Mouse (Mus musculus): ENCODE results near the gene Snai1. TPM values are rescaled to one million over a fixed set of nuclear protein-coding genes. Genes with fewer than 3 reads are reported as not detected.

Snai1 gene
- total and polyA plus RNA-seq, 3 experiments: 0.19 to 0.74 TPM; not detected in 1

DNA sequence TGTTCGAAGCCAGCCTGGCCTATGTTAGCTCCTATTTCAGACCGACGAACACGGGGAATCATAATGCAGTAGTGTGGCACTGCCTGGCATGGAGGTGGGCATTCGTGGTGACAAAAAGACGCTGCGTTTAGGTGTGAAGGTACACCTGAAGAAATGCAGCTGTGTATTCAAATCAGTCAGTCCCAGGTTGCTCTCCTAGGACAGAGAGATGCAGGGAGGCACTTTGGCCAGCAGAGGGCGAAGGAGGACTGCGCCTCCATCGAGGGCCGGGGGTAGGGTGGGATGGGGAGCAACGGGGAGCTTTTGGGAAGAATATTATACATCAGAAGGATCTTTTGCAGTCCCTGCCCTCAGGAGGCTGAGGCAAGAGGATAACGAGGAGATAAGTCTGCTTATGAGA is 5.9 kb upstream of the Snai1 start:
- no peaks in the 10 kb centered on the region for H3K27me3 ChIP-seq (ENCODE audit: control insufficient read depth in 1 of 2, insufficient read depth in 2 of 2, low read length in 2 of 2)
- DNase-seq (ENCODE audit: low read depth, low spot score): peak; percentile 54
- no peak overlapping the region for H3K4me3 ChIP-seq (ENCODE audit: control insufficient read depth in 1 of 2, insufficient read depth in 1 of 2, low read depth in 2 of 2, low read length in 2 of 2)
- no peak overlapping the region for H3K9ac ChIP-seq (ENCODE audit: control insufficient read depth, low read depth, low read length, poor library complexity, severe bottlenecking)
- H3K79me2 ChIP-seq (ENCODE audit: control insufficient read depth, insufficient read depth, low read length, poor library complexity): no peaks in the 10 kb centered on the region
- peaks cover 0 to 17% of the 10 kb centered on the region in 2 experiments; a peak in 2 of 4 replicates for H3K36me3 ChIP-seq (ENCODE audit: control insufficient read depth in 1 of 2, insufficient read depth in 2 of 2, low read length in 2 of 2)
- TF ChIP-seq ZNF384 (IDR thresholded peaks at IDR 0.05; ENCODE audit: low read depth, low read length) (no peak), JUND (IDR thresholded peaks at IDR 0.05; ENCODE audit: low read depth, low read length) (no peak), ELF1 (IDR thresholded peaks at IDR 0.05; ENCODE audit: low read depth, low read length) (no peak), SMC3 (IDR thresholded peaks at IDR 0.05; ENCODE audit: low read depth, low read length) (peak; percentile 87), TAL1 (IDR thresholded peaks at IDR 0.05; ENCODE audit: low read length) (no peak), POLR2AphosphoS2 (IDR thresholded peaks at IDR 0.05; ENCODE audit: low read length) (no peak), KAT2A (conservative IDR thresholded peaks at IDR 0.05; ENCODE audit: low read depth, low read length) (no peak), HCFC1 (IDR thresholded peaks at IDR 0.05; ENCODE audit: low read depth, low read length) (no peak), MYB (IDR thresholded peaks at IDR 0.05; ENCODE audit: low read depth, low read length) (no peak), RAD21 (IDR thresholded peaks at IDR 0.05; ENCODE audit: low read depth, low read length) (peak; percentile 80), ZKSCAN1 (IDR thresholded peaks at IDR 0.05; ENCODE audit: low read depth, low read length) (no peak), ZC3H11A (IDR thresholded peaks at IDR 0.05; ENCODE audit: low read depth, low read length) (peak; percentile 71), CTCF (IDR thresholded peaks at IDR 0.05 in 2 of 3, conservative IDR thresholded peaks at IDR 0.05 in 1 of 3; ENCODE audit: control insufficient read depth in 1 of 3, insufficient read depth in 1 of 3, low read depth in 2 of 3, low read length in 3 of 3, poor library complexity in 1 of 3, severe bottlenecking in 1 of 3) (peak; percentile 85 to 97 (median 93)), CHD1 (IDR thresholded peaks at IDR 0.05; ENCODE audit: low read depth, low read length) (no peak), TCF12 (IDR thresholded peaks at IDR 0.05; ENCODE audit: low read depth, low read length) (no peak), BHLHE40 (IDR thresholded peaks at IDR 0.05; ENCODE audit: borderline replicate concordance, low read depth, low read length) (no peak), POLR2A (IDR thresholded peaks at IDR 0.05; ENCODE audit: control insufficient read depth in 1 of 2, insufficient read depth in 1 of 2, low read depth in 1 of 2, low read length in 2 of 2, poor library complexity in 1 of 2) (no peak), GATA1 (IDR thresholded peaks at IDR 0.05; ENCODE audit: low read depth, low read length) (no peak)
- H3K9me3 ChIP-seq (replicated peaks; ENCODE audit: insufficient read depth, low read length): no peaks in the 10 kb centered on the region
- peaks cover 11 to 17% of the 10 kb centered on the region in 2 experiments for H3K4me1 ChIP-seq (ENCODE audit: control insufficient read depth in 1 of 2, insufficient read depth in 2 of 2, low read length in 2 of 2)
- no peak overlapping the region for H3K27ac ChIP-seq (ENCODE audit: control insufficient read depth, low read depth, low read length)

DNA sequence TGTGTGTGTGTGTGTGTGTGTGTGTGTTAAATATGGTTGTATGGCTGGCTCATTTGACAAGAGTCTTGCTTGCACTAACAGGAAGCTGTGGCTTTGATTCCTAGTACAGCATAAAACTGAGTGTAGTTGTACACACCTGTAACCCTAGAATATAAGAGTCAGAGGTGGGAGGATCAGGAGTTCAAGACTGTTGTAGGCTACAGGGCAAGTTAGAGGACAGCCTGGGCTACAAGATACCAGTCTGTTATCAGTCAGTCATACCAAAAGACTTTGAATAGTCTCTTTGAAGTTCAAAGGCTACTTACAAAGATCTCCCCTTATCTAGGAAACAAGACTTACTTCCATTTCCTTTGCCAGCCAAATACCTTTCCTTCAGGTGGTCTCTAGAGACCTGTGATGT is 4.1 kb upstream of the Snai1 start:
- DNase-seq (ENCODE audit: low read depth, low spot score): peak; percentile 31
- Histone ChIP-seq H3K4me1 (ENCODE audit: control insufficient read depth in 1 of 2, insufficient read depth in 2 of 2, low read length in 2 of 2) (peaks cover 14 to 20% of the 10 kb centered on the region in 2 experiments), H3K27me3 (ENCODE audit: control insufficient read depth in 1 of 2, insufficient read depth in 2 of 2, low read length in 2 of 2) (no peaks in the 10 kb centered on the region), H3K4me3 (ENCODE audit: control insufficient read depth in 1 of 2, insufficient read depth in 1 of 2, low read depth in 2 of 2, low read length in 2 of 2) (no peak overlapping the region), H3K79me2 (ENCODE audit: control insufficient read depth, insufficient read depth, low read length, poor library complexity) (no peaks in the 10 kb centered on the region; the same call in 1 of the 2 replicates), H3K36me3 (ENCODE audit: control insufficient read depth in 1 of 2, insufficient read depth in 2 of 2, low read length in 2 of 2) (peaks cover 0 to 19% of the 10 kb centered on the region in 2 experiments; a peak in 2 of 4 replicates), H3K9ac (ENCODE audit: control insufficient read depth, low read depth, low read length, poor library complexity, severe bottlenecking) (no peak overlapping the region), H3K9me3 (replicated peaks; ENCODE audit: insufficient read depth, low read length) (no peaks in the 10 kb centered on the region), H3K27ac (ENCODE audit: control insufficient read depth, low read depth, low read length) (no peak overlapping the region)
- TF ChIP-seq EP300 (IDR thresholded peaks at IDR 0.05; ENCODE audit: low read depth in 1 of 2, low read length in 2 of 2) (peak in 1 of 2 experiments; percentile 51; a peak in 1 of 4 replicates), POLR2AphosphoS2 (IDR thresholded peaks at IDR 0.05; ENCODE audit: low read length) (no peak), TCF12 (IDR thresholded peaks at IDR 0.05; ENCODE audit: low read depth, low read length) (no peak), MEF2A (IDR thresholded peaks at IDR 0.05; ENCODE audit: extremely low read depth, insufficient replicate concordance, low read depth, low read length, poor library complexity, severe bottlenecking) (no peak), NELFE (IDR thresholded peaks at IDR 0.05; ENCODE audit: low read depth, low read length) (no peak), TAL1 (IDR thresholded peaks at IDR 0.05; ENCODE audit: low read length) (0 out of 2 replicates have a peak, but pooled peaks have one; percentile 6), MAX (IDR thresholded peaks at IDR 0.05; ENCODE audit: low read length) (no peak), ZKSCAN1 (IDR thresholded peaks at IDR 0.05; ENCODE audit: low read depth, low read length) (no peak), GATA1 (IDR thresholded peaks at IDR 0.05; ENCODE audit: low read depth, low read length) (peak; percentile 58), ZNF384 (IDR thresholded peaks at IDR 0.05; ENCODE audit: low read depth, low read length) (no peak)
